Mouse (Mus musculus): Measurements from ENCODE around the gene Lta. TPM values are rescaled to one million over a fixed set of nuclear protein-coding genes. Genes with fewer than 3 reads are reported as not detected.

Gene Lta
- polyA plus RNA-seq, 1 experiment from 2014 or later, result 1.1 TPM

GRCm38 (mm10) chr17:35172445-35173234, 32.5 kb downstream of the Lta start:
- Histone ChIP-seq H3K4me3 (ENCODE audit: low read depth, low read length) (no peak overlapping the region), H3K36me3 (ENCODE audit: control insufficient read depth, insufficient read depth, low read length) (no peaks in the 10 kb centered on the region), H3K27ac (ENCODE audit: low read length) (no peak overlapping the region), H3K9me3 (replicated peaks; ENCODE audit: control insufficient read depth, low read length, poor library complexity, severe bottlenecking) (no peaks in the 10 kb centered on the region), H3K4me2 (ENCODE audit: low read length) (no peak overlapping the region), H3K4me1 (ENCODE audit: control insufficient read depth, insufficient read depth, low read length) (no peaks in the 10 kb centered on the region), H3K27me3 (ENCODE audit: control insufficient read depth, insufficient read depth, low read depth, low read length) (no peaks in the 10 kb centered on the region), H3K9ac (ENCODE audit: low read depth, low read length) (no peak overlapping the region)
- 67% methylated on average over 11 of the region's 11 CpGs for WGBS
- ATAC-seq, result no peak

- H3K36me3 ChIP-seq (ENCODE audit: control insufficient read depth, insufficient read depth, low read length), result no peaks in the 10 kb centered on the region
- ATAC-seq, result no peak
- 18% methylated on average over 4 of the region's 4 CpGs for WGBS
- H3K4me2 ChIP-seq (ENCODE audit: low read length), result no peak overlapping the region
- H3K4me1 ChIP-seq (ENCODE audit: control insufficient read depth, insufficient read depth, low read length), result peaks cover 10% of the 10 kb centered on the region
- no peak overlapping the region for H3K4me3 ChIP-seq (ENCODE audit: low read depth, low read length)
- no peaks in the 10 kb centered on the region for H3K9me3 ChIP-seq (replicated peaks; ENCODE audit: control insufficient read depth, low read length, poor library complexity, severe bottlenecking)
- no peak overlapping the region for H3K27ac ChIP-seq (ENCODE audit: low read length)
- H3K27me3 ChIP-seq (ENCODE audit: control insufficient read depth, insufficient read depth, low read depth, low read length), result no peaks in the 10 kb centered on the region
- H3K9ac ChIP-seq (ENCODE audit: low read depth, low read length), result no peak overlapping the region
Observed at GRCm38 (mm10) chr17:35168541-35169207, 36.5 kb downstream of the Lta start.

- Histone ChIP-seq H3K4me1 (ENCODE audit: control insufficient read depth, insufficient read depth, low read length) (peaks cover 16% of the 10 kb centered on the region), H3K4me2 (ENCODE audit: low read length) (no peak overlapping the region), H3K9me3 (replicated peaks; ENCODE audit: control insufficient read depth, low read length, poor library complexity, severe bottlenecking) (no peaks in the 10 kb centered on the region), H3K36me3 (ENCODE audit: control insufficient read depth, insufficient read depth, low read length) (no peaks in the 10 kb centered on the region), H3K27ac (ENCODE audit: low read length) (no peak overlapping the region), H3K9ac (ENCODE audit: low read depth, low read length) (no peak overlapping the region), H3K4me3 (ENCODE audit: low read depth, low read length) (no peak overlapping the region), H3K27me3 (ENCODE audit: control insufficient read depth, insufficient read depth, low read depth, low read length) (no peaks in the 10 kb centered on the region)
- 88% methylated on average over 7 of the region's 7 CpGs for WGBS
- no peak for ATAC-seq
Observed at GRCm38 (mm10) chr17:35167794-35168193, 37.4 kb downstream of the Lta start.

- Histone ChIP-seq H3K4me3 (ENCODE audit: low read depth, low read length) (peak overlapping the region; percentile 99), H3K36me3 (ENCODE audit: control insufficient read depth, insufficient read depth, low read length) (no peaks in the 10 kb centered on the region; the same call in 1 of the 2 replicates), H3K9me3 (replicated peaks; ENCODE audit: control insufficient read depth, low read length, poor library complexity, severe bottlenecking) (no peaks in the 10 kb centered on the region), H3K27ac (ENCODE audit: low read length) (peak overlapping the region; percentile 99), H3K9ac (ENCODE audit: low read depth, low read length) (peak overlapping the region; percentile 63; the same call in 1 of the 2 replicates), H3K4me2 (ENCODE audit: low read length) (peak overlapping the region; percentile 66), H3K27me3 (ENCODE audit: control insufficient read depth, insufficient read depth, low read depth, low read length) (no peaks in the 10 kb centered on the region), H3K4me1 (ENCODE audit: control insufficient read depth, insufficient read depth, low read length) (peaks cover 27% of the 10 kb centered on the region)
- no peak for ATAC-seq
- WGBS, result 66% methylated on average over 8 of the region's 8 CpGs
Observed at GRCm38 (mm10) chr17:35166352-35167035, 38.7 kb downstream of the Lta start.

- Histone ChIP-seq H3K36me3 (ENCODE audit: control insufficient read depth, insufficient read depth, low read length) (peaks cover 8% of the 10 kb centered on the region), H3K9me3 (replicated peaks; ENCODE audit: control insufficient read depth, low read length, poor library complexity, severe bottlenecking) (no peaks in the 10 kb centered on the region), H3K9ac (ENCODE audit: low read depth, low read length) (peak overlapping the region; percentile 63), H3K4me2 (ENCODE audit: low read length) (peak overlapping the region; percentile 66), H3K4me3 (ENCODE audit: low read depth, low read length) (peak overlapping the region; percentile 99), H3K27ac (ENCODE audit: low read length) (peak overlapping the region; percentile 99), H3K4me1 (ENCODE audit: control insufficient read depth, insufficient read depth, low read length) (peaks cover 29% of the 10 kb centered on the region), H3K27me3 (ENCODE audit: control insufficient read depth, insufficient read depth, low read depth, low read length) (no peaks in the 10 kb centered on the region)
- 17% methylated on average over 12 of the region's 12 CpGs for WGBS
- no peak for ATAC-seq
Observed at GRCm38 (mm10) chr17:35165451-35166155, 39.5 kb downstream of the Lta start.

- peak within 1 kb of the TSS; percentile 100 for H3K9ac ChIP-seq (ENCODE audit: low read depth, low read length)
- H3K4me3 ChIP-seq (ENCODE audit: low read depth, low read length), result peak within 1 kb of the TSS; percentile 99
- H3K27me3 ChIP-seq (ENCODE audit: control insufficient read depth, insufficient read depth, low read depth, low read length), result no peaks in the 10 kb centered on the region
- H3K9me3 ChIP-seq (replicated peaks; ENCODE audit: control insufficient read depth, low read length, poor library complexity, severe bottlenecking), result no peaks in the 10 kb centered on the region
- peak within 1 kb of the TSS; percentile 99 for H3K27ac ChIP-seq (ENCODE audit: low read length)
- H3K36me3 ChIP-seq (ENCODE audit: control insufficient read depth, insufficient read depth, low read length), result peaks cover 15% of the 10 kb centered on the region
- peaks cover 29% of the 10 kb centered on the region for H3K4me1 ChIP-seq (ENCODE audit: control insufficient read depth, insufficient read depth, low read length)
- WGBS, result under 1% methylated on average over 43 of the region's 89 CpGs
- H3K4me2 ChIP-seq (ENCODE audit: low read length), result peak within 1 kb of the TSS; percentile 71
- peak; percentile 94 for ATAC-seq
Observed at GRCm38 (mm10) chr17:35164568-35165450, 40.3 kb downstream of the Lta start, which contains the start of gene Prrc2a. Gene Prrc2a (minus strand): TSS chr17:35164897.

GRCm38 (mm10) chr17:35164218-35164567, 41.0 kb downstream of the Lta start:
- peaks cover 29% of the 10 kb centered on the region for H3K4me1 ChIP-seq (ENCODE audit: control insufficient read depth, insufficient read depth, low read length)
- peak overlapping the region; percentile 99 for H3K4me3 ChIP-seq (ENCODE audit: low read depth, low read length)
- H3K27ac ChIP-seq (ENCODE audit: low read length), result peak overlapping the region; percentile 99
- no peaks in the 10 kb centered on the region for H3K27me3 ChIP-seq (ENCODE audit: control insufficient read depth, insufficient read depth, low read depth, low read length)
- H3K9me3 ChIP-seq (replicated peaks; ENCODE audit: control insufficient read depth, low read length, poor library complexity, severe bottlenecking), result no peaks in the 10 kb centered on the region
- H3K9ac ChIP-seq (ENCODE audit: low read depth, low read length), result peak overlapping the region; percentile 100
- WGBS, result under 1% methylated on average over 26 of the region's 28 CpGs
- H3K36me3 ChIP-seq (ENCODE audit: control insufficient read depth, insufficient read depth, low read length), result peaks cover 21% of the 10 kb centered on the region
- ATAC-seq, result no peak
- H3K4me2 ChIP-seq (ENCODE audit: low read length), result peak overlapping the region; percentile 71
